Mouse (Mus musculus): ENCODE measurements around the gene C87436.
A peak's percentile ranks its signal among the peaks of the same experiment; 100 is the strongest.
"Not testable (repeated sequence)": the region's sequence is repeated elsewhere in the genome, so short reads cannot be mapped to it uniquely, and the experiment has no call there.

C87436 gene

GRCm38 (mm10) chr6:86481871-86482270, 43.7 kb downstream of the C87436 start:
- no peak for DNase-seq (ENCODE audit: low spot score in 2 of 2)

- DNase-seq (ENCODE audit: low spot score in 2 of 2): no peak
Measured at GRCm38 (mm10) chr6:86485943-86486640, 47.9 kb downstream of the C87436 start.

GRCm38 (mm10) chr6:86487358-86488148, 49.4 kb downstream of the C87436 start:
- peak; percentile 64 to 86 for DNase-seq (ENCODE audit: low spot score in 2 of 2)

DNA sequence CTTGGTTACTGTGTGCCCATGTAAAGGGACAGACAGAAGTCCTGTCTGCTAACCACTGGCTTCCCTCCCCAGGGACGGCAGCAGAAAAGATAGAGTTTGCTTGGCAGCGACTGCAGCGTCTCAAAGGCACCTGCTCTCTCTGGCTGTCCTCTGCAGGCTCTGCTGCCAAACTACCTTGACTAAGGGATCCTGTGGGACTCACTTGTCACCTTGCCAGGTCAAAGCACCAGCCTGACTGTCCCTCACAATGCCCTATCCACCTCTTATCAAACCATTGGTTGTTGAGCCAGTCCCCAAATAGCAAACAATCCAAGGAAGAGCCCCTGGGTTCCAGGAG, 49.9 kb downstream of the C87436 start:
- peak in 1 of 2 experiments; percentile 33 for DNase-seq (ENCODE audit: low spot score in 2 of 2)

GRCm38 (mm10) chr6:86489945-86490344, 51.8 kb downstream of the C87436 start:
- no peak for DNase-seq (ENCODE audit: low spot score in 2 of 2)

DNA sequence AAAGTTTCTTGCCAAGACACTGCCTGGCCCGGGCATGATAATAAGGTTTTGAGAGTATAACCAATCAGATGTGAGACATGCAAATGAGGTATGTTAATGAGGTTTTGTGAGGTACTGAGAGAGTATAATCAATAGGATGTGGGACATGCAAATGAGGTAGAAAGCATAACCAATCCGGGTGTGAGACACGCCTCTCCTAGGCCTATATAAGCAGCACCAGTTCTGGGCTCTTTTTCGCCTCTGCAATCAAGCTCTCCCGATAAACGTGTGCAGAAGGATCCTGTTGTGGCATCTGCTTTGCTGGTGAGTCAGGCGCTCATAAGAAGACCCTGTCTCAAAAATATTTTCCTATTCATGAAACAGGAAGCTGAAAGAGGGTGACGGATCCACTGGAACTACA, 52.2 kb downstream of the C87436 start:
- DNase-seq (ENCODE audit: low spot score in 2 of 2): not testable (repeated sequence)

DNA sequence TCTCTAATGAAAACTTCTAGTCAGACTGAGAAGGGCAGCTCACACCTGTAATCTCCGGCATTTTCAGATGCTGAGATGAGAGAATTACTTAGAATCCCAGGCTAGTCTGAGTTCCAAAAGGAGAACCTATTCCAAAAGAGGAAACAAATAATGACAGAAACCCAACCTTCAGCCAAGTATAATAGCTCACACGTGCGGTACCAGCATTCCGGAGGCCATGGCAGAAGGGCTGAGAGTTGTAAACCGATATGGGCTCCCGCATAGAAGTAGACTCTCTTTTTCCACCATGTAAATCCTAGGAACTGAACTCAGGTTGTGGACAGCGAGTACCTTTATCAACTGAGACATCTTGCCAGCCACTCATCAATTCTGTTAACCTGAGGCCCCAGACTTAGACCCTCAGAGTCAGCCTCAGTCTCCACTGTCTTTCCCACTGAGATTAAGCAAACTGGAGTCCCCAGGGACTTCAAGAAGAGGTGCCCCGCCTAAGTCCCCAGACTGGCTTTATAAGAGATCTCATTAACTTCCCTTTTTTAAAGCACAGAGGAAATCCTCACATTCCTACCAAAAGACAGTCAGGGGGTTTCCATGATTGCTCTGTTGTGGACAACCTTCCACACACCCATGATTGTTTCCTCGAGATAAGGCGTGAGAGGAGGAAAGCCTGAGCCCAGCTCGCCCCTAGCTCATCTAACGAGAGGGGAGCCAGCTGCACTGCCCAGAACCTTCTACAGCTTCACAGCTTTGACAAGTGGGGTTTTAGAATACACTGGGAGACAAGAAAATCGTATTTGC, 55.5 kb downstream of the C87436 start:
- DNase-seq (ENCODE audit: low spot score in 2 of 2): no peak

GRCm38 (mm10) chr6:86494767-86495166, 56.6 kb downstream of the C87436 start:
- no peak for DNase-seq (ENCODE audit: low spot score in 2 of 2)

DNA sequence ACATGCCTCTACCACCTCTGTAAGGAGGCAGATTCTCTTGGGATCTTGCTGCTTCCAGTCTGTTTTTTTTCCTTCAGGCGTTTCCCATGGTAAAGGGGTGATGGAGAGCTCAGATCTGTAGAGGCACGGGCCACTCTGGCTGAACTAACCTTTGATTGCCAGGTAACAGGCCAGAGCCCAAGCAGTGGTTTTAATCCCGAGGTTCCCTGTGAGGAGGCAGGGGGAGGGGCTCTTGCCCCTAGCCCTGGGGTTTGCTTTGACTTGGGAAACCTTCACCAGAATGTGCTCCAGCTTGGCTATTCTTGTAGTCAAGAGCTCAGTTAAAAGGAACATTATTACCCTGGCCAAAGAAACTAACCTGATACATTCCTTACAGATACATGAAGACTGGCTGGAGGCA, 57.5 kb downstream of the C87436 start:
- no peak for DNase-seq (ENCODE audit: low spot score in 2 of 2)

- DNase-seq (ENCODE audit: low spot score in 2 of 2): no peak
Measured at GRCm38 (mm10) chr6:86496127-86496526, 58.0 kb downstream of the C87436 start.

DNA sequence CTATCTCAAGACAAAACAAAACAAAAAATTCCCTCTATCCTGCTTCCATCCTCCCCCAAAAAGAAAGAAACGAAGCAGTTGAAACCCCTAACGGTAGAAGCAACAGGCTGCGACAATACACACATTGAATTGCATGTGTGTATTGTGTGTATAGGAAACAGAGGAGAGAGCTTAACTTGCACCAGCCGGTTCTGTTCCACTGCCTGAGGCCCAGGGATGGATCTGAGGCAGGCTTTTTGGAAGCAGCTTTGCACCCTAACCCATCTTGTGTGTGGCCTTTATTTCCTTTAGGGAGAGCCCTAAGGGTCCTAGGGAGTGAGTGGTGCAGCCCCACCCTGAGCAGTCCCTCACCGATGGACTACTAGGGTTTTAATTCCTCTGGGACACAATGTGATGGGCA, 58.4 kb downstream of the C87436 start:
- no peak for DNase-seq (ENCODE audit: low spot score in 2 of 2)

GRCm38 (mm10) chr6:86497071-86497815, 59.1 kb downstream of the C87436 start:
- DNase-seq (ENCODE audit: low spot score in 2 of 2): no peak

DNA sequence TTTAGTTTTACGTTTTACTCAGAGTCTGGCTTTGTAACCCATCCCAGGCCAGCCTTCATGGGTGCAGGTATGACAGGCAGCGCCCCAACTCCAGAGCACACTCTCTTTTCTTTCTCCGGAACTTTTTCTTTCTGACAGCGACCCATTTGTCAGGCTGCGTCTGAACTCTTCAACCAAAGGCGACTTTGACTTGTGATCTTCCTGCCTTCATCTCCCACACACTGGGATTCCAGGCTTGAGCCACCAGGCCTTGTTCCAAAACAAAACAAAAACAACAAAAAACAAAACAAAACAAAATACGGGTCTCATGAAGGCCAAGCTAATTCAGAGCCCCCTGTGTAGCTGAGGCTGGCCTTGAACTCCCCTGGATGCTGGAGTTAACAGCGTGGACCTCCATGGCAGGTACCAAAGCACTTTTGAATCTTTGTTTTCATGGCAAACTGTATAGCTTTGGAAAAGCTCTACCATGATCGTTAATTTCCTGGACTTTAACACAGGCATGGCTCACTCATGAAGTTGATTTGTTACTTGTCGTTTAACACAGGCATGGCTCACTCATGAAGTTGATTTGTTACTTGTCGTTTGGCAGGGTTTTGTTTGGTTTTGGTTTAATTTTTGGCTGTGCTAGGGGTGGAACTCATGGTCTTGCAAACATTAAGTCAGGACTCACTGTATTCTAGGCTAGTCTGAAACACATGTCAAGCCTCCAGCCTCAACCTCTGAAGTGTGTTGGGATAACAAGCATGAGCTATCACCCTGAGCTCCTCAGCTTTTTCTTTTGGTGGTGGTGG, 60.0 kb downstream of the C87436 start:
- no peak for DNase-seq (ENCODE audit: low spot score in 2 of 2)

GRCm38 (mm10) chr6:86499571-86500109, 61.5 kb downstream of the C87436 start:
- no peak for DNase-seq (ENCODE audit: low spot score in 2 of 2)

GRCm38 (mm10) chr6:86503513-86503912, 65.3 kb downstream of the C87436 start:
- no peak for DNase-seq (ENCODE audit: low spot score in 2 of 2)

DNA sequence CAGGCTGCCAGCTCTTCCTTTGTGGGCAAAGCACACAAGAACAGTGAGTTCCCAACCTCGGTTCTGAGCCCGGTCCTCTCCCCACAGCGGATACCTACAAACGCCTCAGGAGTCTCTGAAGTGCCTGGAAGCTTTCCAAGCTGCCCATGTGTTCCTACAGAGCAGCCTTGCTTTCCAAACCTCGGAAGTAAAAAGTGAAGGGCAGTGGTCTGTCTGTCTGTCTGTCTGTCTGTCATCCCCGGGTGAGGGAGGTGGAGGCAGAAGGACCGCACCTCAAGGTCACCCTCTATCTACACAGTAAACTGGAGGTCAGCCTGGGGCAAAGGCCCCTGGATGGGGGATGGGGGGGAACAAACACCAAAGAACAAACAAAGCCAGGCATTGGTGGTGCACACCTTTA, 67.5 kb downstream of the C87436 start:
- no peak for DNase-seq (ENCODE audit: low spot score in 2 of 2)

DNA sequence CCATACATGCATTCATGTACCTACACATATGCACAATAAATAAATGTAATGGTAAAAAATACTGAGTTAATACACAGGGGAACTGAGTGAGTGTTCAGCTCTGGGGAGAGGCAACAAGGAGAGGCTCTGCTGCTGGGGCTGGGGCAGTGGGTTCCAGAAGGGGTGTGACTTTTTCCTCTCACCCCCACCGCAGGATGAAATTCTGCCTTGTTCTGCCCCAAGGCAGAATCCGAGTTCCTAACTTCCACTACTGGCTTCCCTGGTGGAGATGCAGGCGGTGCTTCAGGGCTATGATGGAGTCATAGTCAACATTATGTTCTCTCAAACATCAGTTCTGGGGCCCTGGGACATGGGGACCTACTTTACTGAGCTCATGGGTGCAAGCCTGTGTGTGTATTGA, 68.1 kb downstream of the C87436 start:
- DNase-seq (ENCODE audit: low spot score in 2 of 2): no peak

GRCm38 (mm10) chr6:86507116-86507515, 68.9 kb downstream of the C87436 start:
- no peak for DNase-seq (ENCODE audit: low spot score in 2 of 2)

- DNase-seq (ENCODE audit: low spot score in 2 of 2): no peak
Measured at GRCm38 (mm10) chr6:86508736-86509135, 70.6 kb downstream of the C87436 start.

- DNase-seq (ENCODE audit: low spot score in 2 of 2): no peak
Measured at GRCm38 (mm10) chr6:86509194-86509865, 71.2 kb downstream of the C87436 start.

Data from spleen, postnatal 10 days (tissue).